Mouse (Mus musculus) right cerebral cortex, adult 18-20 months (tissue): ENCODE data around the gene Il27ra.

Experiments used
- DNase-seq: peaks from one replicate; pipeline ENCODE4 v3.0.0; 2022; ENCODE audit warnings: mixed read lengths

Gene Il27ra

GRCm38 (mm10) chr8:84042066-84042947 is at the start of gene Il27ra:
Gene Il27ra (minus strand): TSS chr8:84042589.
- DNase-seq = peak; percentile 13

GRCm38 (mm10) chr8:84090585-84090984 is 48.2 kb upstream of the Il27ra start:
- DNase-seq = no peak

- no peak for DNase-seq
Observed at GRCm38 (mm10) chr8:84089277-84089676, 46.9 kb upstream of the Il27ra start.

- DNase-seq = peak; percentile 45
Observed at GRCm38 (mm10) chr8:84087821-84088220, 45.4 kb upstream of the Il27ra start.

GRCm38 (mm10) chr8:84087156-84087555 is 44.8 kb upstream of the Il27ra start:
- DNase-seq = no peak

- DNase-seq = no peak
Observed at GRCm38 (mm10) chr8:84084341-84085115, 42.1 kb upstream of the Il27ra start.

GRCm38 (mm10) chr8:84083829-84084241 is 41.4 kb upstream of the Il27ra start:
- DNase-seq = no peak

- no peak for DNase-seq
Observed at GRCm38 (mm10) chr8:84079206-84079605, 36.8 kb upstream of the Il27ra start.

- no peak for DNase-seq
Observed at GRCm38 (mm10) chr8:84076849-84077248, 34.5 kb upstream of the Il27ra start.

- no peak for DNase-seq
Observed at GRCm38 (mm10) chr8:84076412-84076811, 34.0 kb upstream of the Il27ra start.

GRCm38 (mm10) chr8:84073230-84073976 is 31.0 kb upstream of the Il27ra start:
- no peak for DNase-seq

GRCm38 (mm10) chr8:84072321-84072720 is 29.9 kb upstream of the Il27ra start:
- DNase-seq = no peak

GRCm38 (mm10) chr8:84071921-84072320 is 29.5 kb upstream of the Il27ra start:
- no peak for DNase-seq

- peak; percentile 80 for DNase-seq
Observed at GRCm38 (mm10) chr8:84070667-84071066, 28.3 kb upstream of the Il27ra start.

GRCm38 (mm10) chr8:84070241-84070640 is 27.9 kb upstream of the Il27ra start:
- DNase-seq = no peak

GRCm38 (mm10) chr8:84069750-84070149 is 27.4 kb upstream of the Il27ra start:
- no peak for DNase-seq

- no peak for DNase-seq
Observed at GRCm38 (mm10) chr8:84069169-84069568, 26.8 kb upstream of the Il27ra start.

- no peak for DNase-seq
Observed at GRCm38 (mm10) chr8:84068316-84069035, 26.1 kb upstream of the Il27ra start.

- no peak for DNase-seq
Observed at GRCm38 (mm10) chr8:84067911-84068310, 25.5 kb upstream of the Il27ra start.

GRCm38 (mm10) chr8:84067047-84067573 is 24.7 kb upstream of the Il27ra start:
- peak; percentile 93 for DNase-seq

GRCm38 (mm10) chr8:84066291-84066930 is 24.0 kb upstream of the Il27ra start, which contains the start of gene Rfx1:
Gene Rfx1 (plus strand): TSS chr8:84066834.
- peak; percentile 100 for DNase-seq
